Mouse (Mus musculus) spleen, postnatal 4 days (tissue): Measurements from ENCODE around the gene Csnk1e.
"Not testable (repeated sequence)": the region's sequence is repeated elsewhere in the genome, so short reads cannot be mapped to it uniquely, and the experiment has no call there.

Source experiments
- DNase-seq, 2 experiments: peaks; one replicate each; pipeline ENCODE4 v3.0.0; 2022; ENCODE audit warnings: low spot score in 2 of 2

Csnk1e gene

DNA sequence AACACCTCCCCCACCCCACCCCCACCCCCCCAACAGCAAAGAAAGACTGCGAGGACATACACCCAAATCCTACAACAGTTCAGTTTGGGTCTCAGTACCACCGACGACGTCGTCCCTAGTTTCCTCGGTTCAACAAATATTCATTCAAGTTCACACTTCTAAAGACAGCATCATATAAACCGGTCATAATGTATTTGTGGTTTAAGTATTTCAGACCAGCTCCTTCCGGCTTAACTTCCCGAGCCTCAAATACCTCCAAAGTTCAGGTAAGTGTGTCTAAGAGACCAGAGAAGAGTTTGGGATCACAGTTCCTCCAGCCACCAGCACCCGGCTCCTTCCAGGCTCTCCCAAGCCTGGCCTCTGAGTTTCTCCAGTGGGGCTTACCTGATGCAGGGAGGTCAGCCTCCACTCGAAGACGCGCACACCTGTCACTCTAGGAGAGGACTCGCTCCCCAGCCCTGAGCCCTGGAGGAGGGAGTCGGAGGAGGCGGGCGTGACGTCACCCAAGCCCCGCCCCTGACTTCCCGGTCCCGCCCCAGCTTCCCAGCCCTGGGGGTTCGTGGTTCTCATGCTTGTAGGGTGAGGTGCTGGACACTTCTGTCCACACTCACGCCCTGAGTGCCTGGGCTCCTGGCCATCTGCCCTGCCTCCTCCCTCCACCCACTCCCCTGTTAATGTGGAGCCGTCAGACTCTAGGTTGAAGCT is at the start of gene Csnk1e:
Csnk1e (minus strand) TSS at position 461 of the 705 bp plus-strand sequence.
- DNase-seq, result peak in 1 of 2 experiments; percentile 35

DNA sequence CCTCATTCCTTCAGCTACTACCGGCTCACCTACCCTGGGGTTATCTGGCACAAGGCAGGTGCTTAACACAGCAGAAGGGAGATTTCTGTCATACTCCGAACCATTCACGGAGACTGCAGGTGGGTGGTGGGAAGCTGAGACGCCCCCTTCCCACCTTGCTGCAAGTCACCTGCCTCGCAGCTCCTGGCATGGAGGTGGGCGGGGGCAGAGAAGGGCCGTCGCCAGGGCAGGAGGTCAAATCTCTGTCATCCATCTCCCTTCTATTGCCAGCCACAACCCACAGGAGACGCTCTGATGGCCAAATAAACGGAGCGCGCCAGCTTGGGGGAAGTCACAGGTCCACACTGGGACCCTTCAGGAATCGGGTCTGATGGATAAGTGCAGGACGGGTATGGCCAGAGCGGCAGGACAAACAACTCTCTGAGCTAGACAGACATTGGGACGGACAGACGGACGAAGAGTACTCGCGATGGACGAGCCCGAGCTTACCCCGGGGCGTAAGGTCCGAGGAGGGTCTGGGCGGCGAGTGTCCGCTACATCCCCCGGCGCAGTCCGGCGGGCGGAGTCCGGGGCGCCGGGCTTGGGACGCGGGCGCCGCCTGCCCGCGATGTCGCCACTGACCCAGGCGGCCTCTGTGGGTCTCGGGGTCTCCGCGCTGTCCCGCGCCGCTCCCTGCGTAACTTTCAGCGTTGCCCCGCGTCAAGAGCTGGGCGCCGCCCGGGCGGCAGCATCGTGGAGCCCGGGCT is 49.5 kb upstream of the Csnk1e start, which contains the start of gene Kcnj4:
Kcnj4 (minus strand) TSS at position 535 of the 746 bp plus-strand sequence.
- no peak for DNase-seq

DNA sequence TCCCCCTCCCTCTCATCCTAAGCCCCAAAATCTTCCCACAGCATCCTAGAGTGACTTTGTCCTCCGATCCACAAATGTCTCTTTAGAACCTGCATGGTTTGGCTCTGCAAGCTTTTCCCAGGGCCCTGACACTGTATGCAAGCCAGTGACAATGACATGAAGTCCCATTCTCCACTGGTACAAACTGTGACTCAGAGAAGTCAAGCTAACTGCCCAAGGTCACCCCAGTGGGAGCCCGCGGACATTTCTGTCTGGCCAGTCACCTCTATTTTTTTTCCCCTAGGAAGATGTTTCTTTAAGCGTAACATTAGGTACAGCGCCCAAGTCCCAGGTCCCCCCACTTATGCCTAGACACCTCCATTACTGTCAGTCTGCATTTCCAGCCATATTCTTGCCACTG is 48.1 kb upstream of the Csnk1e start:
- DNase-seq, result no peak

DNA sequence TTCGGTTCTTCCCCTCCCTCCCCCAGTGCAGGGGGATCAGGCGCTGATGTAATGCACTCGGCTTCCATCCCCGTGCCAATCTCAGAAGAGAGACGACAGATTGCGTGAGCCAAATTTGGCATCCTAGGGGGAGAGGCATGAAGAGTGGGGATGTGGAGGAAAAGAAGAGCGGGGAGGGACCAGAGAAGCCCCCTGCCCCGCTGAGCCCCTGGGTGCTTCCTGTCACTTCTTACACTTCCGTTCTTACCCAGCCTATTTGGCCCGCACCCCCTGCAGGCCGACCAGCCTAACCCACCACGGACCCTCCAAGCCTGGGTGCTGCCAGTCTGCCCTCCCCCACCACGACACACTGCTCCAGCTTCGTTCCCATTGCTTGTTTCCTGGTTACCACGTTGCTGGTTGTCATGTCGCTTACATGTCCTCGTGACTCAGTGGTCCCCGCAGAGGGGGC is 47.5 kb upstream of the Csnk1e start:
- DNase-seq, result no peak

DNA sequence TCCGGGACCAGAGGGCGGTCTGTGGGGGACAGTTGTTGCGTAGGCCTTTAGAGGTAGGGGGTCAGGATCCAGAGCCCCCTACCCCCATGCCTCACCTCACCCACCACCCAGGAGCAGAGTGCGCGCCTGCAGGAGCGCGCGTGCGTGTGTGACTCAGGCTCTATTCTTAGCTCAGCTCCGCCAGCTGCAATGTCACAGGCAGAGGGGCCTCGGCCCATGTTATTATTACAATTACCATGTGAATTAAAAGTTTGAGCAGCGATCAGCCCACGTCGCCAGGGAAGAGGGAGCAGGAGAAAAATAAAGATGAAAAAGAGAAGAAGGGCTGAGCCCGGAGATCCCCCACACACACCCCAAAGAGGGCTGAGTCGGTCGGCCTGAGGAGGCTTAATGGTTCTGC is 44.7 kb upstream of the Csnk1e start:
- DNase-seq, result no peak

DNA sequence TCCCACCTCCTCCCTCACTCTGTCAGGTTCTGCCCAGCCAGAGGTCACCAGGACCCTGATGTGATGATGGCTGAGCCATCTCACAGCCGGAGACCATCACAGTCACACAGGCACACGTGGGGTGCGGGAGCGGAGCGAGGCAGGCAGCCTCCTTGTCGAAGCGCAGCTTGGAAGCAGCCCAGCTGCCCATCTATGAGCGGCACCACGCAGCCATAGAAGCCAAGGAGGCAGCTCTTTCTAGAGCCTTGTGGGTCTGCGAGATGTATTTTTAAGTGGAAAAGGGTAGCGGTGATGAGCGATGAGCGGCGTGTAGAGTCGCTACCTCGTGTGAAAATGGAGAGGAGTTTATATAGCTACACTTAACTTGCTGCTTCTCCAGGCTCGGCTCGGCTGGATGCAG is 38.2 kb upstream of the Csnk1e start:
- DNase-seq, result no peak

DNA sequence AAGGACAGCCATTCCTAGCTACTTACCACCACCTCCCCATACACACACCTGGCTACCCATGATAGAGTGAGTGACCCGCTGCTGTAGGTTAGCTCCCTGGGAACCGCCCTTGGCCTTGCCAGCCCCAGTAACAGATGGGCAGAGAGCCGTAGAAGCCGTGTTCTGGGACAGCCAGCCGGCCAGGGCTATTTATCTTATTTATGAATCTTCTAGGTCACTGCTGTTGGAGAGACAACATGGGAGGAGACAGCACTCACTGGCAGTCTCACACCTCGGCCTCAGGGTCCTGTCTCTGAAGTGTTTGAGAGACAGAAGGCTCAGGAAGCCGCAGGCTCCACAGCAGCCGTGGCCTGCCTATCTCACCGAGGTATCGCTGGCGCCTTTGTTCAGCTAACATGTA is 34.1 kb upstream of the Csnk1e start:
- DNase-seq, result no peak

DNA sequence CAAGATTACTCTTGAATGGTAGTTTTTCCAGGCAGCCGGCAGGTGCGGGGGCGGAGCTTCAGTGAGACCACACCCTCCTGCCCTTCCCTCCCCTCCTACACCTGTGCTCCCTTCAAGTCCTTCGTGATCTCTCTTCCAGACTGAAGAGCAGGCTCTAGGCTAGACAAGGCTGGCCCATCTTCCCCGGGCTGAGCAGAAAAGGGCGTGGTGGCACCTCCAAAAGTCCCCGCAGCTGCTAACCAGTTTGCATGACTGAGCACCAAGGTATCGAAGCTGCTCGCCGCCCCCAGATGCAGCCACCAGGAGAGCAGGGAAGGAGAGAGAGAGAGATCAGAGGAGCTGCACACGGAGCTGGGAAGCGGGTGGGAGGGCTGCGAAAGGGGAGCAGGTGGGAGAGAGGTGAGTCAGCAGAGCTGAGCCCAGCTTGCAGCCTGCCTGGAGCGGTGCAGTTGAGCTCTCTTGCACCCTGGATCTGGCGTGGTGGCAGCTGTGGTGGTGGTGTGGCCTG is 25.9 kb upstream of the Csnk1e start:
- no peak for DNase-seq

DNA sequence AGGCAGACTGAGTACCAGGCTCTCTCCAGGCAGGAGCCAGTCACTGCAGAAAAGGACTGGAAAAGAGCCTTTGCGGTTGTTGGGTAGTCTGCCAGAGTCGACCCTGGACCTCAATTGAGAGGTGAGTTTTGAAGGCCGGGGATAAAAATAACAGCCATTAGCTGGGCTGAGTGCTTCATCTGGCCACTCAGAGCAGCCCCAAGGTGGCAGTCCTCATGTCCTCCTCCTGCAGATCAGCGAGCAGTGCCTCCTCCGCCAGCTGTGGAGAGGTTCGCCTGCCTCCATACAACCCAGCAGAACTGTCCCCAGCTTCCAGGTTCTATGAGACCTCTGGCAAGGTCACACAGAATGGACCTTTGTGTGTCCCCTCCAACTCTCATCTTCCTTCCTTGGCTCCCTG is 21.9 kb upstream of the Csnk1e start:
- DNase-seq, result no peak

DNA sequence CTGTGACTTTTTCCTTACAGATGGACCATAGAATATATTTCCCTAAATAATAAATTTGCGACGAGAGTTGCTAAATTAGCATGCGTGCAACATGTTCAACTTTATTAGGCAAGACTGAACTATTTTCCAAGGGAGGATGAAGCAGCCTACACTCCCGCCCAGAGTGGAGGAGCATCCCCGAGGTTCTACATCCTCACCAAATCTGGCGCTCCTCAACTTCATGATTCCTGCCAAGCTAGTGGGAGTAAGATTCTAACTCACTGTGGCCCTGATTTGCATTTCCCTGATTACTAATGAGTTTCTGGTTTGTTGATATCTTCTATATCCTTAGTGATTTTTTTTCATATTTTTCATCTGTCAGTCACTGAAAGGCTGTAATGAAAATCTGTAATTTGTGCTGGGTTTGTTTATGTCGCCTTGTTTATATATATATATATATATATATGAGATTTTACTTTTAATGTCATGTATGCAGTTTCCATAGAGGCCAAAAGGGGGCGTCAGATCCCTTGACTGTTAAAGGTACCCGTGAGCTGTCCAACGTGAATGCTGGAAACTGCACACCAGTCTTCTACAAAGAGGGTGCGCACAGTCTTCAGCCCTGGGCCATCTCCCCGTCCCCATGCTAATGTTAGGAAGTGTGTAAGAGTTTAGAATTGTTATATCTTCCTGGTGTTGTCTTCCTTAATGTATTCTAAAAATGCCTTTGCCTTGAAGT is 18.4 kb upstream of the Csnk1e start:
- no peak for DNase-seq

DNA sequence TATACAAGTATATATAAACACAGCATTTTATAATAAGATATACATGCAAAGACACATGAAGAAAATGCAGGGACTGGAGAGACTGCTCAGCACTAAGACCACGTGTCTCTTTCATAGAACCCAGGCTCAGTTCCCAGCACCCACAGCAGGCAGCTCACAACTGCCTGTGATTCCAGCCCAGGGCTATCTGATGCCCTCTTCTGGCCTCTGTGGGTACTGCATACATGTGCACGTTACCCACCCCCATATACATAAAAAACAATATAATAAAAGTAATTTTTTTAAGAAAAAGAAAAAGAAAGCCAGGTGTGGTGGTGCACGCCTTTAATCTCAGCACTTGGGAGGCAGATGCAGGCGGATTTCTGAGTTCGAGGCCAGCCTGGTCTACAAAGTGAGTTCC is 17.7 kb upstream of the Csnk1e start:
- DNase-seq, result no peak

DNA sequence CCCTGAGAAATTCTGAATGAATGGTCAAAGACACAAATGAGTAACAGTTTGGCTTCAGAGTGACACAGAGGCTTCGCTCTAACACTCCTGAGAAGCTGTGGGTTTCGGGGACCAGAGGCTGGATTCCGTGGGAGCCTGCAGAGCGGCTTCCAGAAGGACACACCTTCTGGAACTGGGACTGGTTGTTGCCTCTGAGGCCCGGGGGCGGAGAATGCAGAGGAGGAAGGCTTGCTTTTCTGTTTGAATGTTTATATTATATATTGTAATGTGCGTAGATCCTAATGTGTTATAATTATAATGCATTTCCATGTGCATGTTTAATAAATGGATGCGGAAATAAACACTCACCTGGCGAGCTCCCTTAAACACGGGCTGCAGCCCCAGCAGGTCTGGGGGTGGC is 15.7 kb upstream of the Csnk1e start:
- DNase-seq, result no peak

DNA sequence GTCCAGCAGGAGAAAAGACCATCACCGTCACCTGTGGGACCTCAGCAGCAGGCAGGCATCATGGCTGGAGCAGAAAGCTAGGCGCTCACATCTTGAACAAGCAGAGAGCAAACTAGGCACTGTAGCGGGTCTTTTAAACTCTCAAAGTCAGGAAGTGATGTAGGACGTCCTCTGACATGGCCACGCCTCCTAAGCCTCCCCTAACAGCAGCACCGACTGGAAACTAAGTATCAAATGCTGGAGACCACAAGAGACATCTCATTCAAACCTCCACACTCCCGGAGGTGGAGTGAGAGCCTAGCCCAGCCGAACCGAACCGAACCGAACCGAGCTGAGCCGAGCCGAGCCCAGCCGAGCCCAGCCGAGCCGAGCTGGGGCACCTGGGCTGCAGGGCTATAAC is 15.2 kb upstream of the Csnk1e start:
- DNase-seq, result no peak

DNA sequence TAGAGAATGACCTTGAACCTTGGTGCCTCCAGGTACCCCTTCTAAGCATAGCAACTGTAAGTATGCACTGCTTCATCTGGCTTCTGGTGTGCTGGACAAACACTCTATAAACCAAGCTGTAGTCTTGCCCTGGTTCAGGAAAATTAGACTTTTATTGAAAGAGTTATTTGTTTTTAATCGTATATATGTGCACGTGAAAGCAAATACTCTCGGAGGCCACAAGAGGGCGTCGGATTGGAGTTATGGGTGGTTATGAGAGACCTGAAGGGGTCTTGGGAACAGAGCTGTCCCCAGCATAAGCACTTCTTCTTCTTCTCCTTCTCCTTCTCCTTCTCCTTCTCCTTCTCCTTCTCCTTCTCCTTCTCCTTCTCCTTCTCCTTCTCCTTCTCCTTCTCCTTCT is 14.2 kb upstream of the Csnk1e start:
- DNase-seq, result no peak

DNA sequence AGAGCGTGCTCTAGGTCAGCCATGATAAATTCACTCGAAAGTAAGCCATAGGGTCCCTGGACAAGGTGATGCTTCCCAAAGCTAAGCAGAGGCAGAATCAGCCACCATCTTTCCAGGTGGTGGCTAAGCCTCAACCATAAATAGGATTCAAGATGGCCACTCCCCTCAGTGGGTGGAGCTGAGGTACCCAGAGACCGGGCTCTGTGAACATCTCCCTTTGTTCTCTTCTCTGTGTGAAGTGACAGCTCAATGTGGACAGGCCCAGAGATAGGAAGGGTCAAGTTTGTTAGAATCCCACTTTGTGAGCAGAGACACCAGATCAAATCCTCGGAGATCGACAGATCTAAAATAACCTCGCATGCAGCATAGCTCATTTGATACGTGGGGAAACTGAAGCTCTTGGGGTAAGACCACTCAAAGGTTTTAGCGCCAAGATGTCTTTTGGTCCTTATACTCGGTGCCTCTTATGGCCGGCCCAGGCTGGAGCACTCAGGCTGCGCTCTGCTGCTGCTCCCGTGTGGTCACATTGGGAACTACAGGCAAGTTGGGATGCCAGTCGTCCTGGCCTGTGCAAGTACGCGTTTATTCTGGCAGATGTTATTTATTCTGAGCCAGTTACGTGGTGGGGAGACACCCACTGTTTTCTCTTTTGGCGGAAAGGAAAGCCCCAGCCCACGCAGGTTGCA is 11.4 kb upstream of the Csnk1e start:
- peak; percentile 76 to 92 for DNase-seq

DNA sequence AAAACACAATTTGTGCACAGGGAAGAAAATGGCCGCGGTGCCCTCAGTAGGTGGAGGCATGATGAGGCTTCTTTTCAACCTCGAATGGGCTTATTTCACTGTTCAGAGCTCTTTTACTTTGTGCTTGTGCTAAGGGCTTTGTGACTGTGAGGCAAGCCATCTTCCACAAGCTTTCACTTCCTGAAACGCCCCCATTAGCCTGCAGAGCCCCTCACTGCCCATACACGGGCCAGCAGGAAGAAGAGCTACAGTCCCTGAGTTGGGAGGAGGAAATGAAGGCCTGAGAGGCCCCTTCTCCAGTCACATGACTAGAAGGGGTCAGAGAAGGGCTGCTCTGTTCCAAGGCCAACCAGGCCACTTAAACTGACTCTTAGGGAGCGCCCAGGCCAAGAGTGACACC is 1.2 kb upstream of the Csnk1e start:
- DNase-seq, result no peak

DNA sequence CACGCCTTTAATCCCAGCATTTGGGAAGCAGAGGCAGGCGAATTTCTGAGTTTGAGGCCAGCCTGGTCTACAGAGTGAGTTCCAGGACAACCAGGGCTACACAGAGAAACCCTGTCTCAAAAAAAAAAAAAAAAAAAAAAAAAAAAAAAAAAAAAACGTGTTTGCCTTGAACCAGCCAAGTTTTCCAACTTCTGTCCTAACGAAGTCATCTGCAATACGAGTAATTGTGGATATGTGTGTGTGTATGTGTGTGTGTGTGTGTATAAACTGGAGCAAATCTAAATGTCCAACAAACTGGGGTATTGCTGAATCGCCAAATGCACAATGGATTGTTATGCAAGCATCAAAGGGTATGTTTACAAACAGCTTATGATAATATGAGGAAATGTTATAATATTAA is 738 bp upstream of the Csnk1e start:
- not testable (repeated sequence) for DNase-seq

DNA sequence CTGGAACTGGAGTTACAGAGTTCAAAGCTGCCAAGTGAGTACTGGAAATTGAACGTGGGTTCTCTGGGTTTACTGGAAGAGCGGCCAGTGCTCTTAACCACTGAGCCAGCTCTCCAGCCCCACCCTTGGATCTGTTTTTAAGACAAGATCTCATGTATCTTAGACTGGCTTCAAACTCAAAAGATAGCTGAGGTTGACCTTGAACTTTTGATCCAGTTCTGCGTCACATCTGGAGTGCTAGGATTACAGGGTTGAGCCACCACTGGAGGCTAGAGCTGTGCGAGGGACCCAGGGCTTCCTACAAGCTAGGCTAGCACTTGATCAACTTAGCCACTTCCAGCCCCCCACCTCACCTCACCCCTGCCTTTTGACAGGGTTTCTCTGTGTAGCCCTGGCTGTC is 1.5 kb downstream of the Csnk1e start:
- DNase-seq, result no peak

DNA sequence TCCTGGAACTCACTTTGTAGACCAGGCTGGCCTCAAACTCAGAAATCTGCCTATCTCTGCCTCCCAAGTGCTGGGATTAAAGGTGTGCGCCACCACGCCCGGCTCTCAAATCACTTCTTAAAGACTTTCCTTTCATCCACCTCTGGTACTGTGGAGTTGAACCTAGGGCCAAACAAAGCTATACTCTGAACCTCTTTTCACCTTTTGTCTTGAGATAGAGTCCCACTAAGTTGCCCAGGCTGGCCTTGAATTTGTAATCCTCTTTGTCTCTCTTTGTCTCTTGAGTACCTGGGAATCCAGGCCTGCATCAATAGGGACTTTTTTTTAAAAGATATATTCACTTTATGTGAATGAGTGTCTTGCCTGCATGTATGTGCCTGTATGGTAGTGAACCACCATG is 7.3 kb downstream of the Csnk1e start:
- no peak for DNase-seq

DNA sequence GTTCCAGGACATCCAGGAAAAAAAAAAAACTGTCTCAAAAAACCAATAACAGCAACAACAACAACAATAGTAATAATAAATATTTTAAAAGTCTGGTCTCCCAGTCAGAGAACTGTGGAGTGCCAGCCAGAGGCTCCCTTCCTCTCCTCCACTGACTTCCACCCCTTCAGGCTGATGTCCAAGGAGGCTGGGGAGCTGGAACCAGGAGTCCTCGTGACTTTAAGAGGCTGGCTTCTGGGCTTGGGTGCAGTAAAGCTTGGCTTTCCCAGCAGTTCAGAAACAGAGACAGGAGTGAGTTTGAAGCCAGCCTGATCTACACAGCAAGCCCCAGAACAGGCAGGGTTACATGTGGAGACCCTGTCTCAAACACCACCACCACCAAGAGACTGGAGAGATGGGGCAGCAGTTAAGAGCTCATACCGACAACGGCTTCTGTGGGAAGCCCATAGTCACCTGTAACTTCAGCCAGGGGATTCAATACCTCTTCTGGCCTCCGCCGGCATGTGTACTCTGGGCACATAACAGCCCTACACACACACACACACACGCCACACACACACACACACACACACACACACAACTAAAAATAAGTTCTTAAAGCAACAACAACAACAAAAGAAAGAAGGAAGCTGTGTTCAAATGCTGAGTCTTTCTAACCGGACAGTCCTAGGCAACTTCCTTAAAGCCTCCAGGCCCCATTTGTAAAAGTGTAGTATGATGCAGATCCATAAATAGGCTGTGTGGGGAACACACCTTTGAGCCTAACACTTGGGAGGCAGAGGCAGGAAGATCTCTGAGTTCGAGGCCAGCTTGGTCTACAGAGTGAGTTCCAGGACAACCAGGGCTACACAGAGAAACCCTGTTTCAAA is 9.3 kb downstream of the Csnk1e start:
- no peak for DNase-seq

DNA sequence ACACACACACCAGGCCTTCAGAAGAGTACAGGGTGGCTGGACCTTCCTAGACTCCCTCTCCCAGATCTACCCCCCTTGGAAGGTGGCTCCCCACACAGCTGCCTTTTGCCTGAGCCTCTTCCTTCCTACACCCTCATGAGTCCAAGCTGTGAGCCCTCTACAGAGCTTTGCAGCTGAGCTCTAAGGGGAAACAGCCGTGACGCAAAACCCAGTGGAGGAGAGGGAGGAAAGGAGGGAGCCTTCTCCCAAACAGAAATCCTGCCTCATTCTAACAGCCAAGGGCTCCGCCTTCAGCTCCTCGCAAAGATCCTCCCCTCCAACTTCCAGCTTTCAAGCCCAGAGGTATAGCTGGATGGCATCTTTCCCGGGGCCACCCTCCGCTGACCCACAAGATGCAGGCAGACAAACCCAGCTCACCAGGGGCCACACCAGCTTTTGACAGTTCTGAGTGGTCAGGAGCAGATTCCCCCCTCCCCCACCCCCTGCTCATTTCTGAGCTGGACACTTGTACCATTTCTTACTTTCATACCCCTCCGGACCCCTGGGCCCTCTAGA is 11.4 kb downstream of the Csnk1e start:
- no peak for DNase-seq
